Mouse (Mus musculus) olfactory bulb, adult 2 months (tissue): ENCODE data around the gene Cage1. TPM values are rescaled to one million over a fixed set of nuclear protein-coding genes. Genes with fewer than 3 reads are reported as not detected.

Experiments used
- H3K27ac ChIP-seq: fragments of 200-500 bp; 2 replicates; pipeline ENCODE4 v1.5.1; 2012; ENCODE audit warnings: low read depth, low read length; ENCODE audit not compliant: insufficient read depth
- H3K4me1 ChIP-seq: fragments of 200-500 bp; 2 replicates; pipeline ENCODE4 v1.6.1; 2012; ENCODE audit warnings: low read length; ENCODE audit not compliant: control insufficient read depth, insufficient read depth
- H3K4me3 ChIP-seq: fragments of 200-500 bp; 2 replicates; pipeline ENCODE4 v1.5.1; 2012; ENCODE audit warnings: mild to moderate bottlenecking, low read depth, low read length, moderate library complexity; ENCODE audit not compliant: insufficient read depth
- CTCF ChIP-seq: fragments of 200-500 bp; IDR thresholded peaks from 2 replicates; pipeline ENCODE4 v1.5.1; 2012; ENCODE audit warnings: low read depth, mild to moderate bottlenecking, low read length, moderate library complexity; ENCODE audit not compliant: insufficient read depth
- POLR2A ChIP-seq: fragments of 200-500 bp; IDR thresholded peaks from 2 replicates; pipeline ENCODE4 v1.6.1; 2012; ENCODE audit warnings: mild to moderate bottlenecking, low read depth, low read length, moderate library complexity; ENCODE audit not compliant: insufficient read depth
- WGBS: fragments of 180-500 bp; shearing (Covaris S2); methylation state at CpG from one replicate; pipeline ENCODE4 v1.1.7; 2018; 5-methylcytosine and 5-hydroxymethylcytosine counted together
- polyA plus RNA-seq: library from polyadenylated mRNA; stranded (reverse); fragments of >200 nt; gene quantifications from 2 replicates; pipeline ENCODE4 v1.2.4, GENCODE M21; 2012; ENCODE audit warnings: low replicate concordance; ENCODE audit not compliant: missing spikeins, insufficient read depth, insufficient read length

Gene Cage1
- polyA plus RNA-seq, 1 experiment = not detected

- H3K4me1 ChIP-seq = peaks cover 31% of the 10 kb centered on the region
- peak overlapping the region; percentile 42 for H3K4me3 ChIP-seq
- 2% methylated on average over 12 of the region's 12 CpGs for WGBS
- H3K27ac ChIP-seq = no peak overlapping the region
- TF ChIP-seq POLR2A (no peak), CTCF (peak; percentile 71)
Measured at GRCm38 (mm10) chr13:37963354-37964007, 73.4 kb downstream of the Cage1 start.

- Histone ChIP-seq H3K27ac (no peak overlapping the region), H3K4me1 (peaks cover 31% of the 10 kb centered on the region), H3K4me3 (no peak overlapping the region)
- WGBS = 94% methylated on average over 9 of the region's 9 CpGs
- no peak for TF ChIP-seq POLR2A
- no peak for TF ChIP-seq CTCF
Measured at GRCm38 (mm10) chr13:37962541-37962940, 74.3 kb downstream of the Cage1 start.

GRCm38 (mm10) chr13:37959936-37960335, 76.9 kb downstream of the Cage1 start:
- peaks cover 20% of the 10 kb centered on the region for H3K4me1 ChIP-seq

GRCm38 (mm10) chr13:37959239-37959907, 77.5 kb downstream of the Cage1 start:
- TF ChIP-seq CTCF (no peak), POLR2A (no peak)
- Histone ChIP-seq H3K4me1 (peaks cover 16% of the 10 kb centered on the region), H3K4me3 (no peak overlapping the region), H3K27ac (no peak overlapping the region; the same call in 1 of the 2 replicates)
- 45% methylated on average over 15 of the region's 15 CpGs for WGBS

More at GRCm38 (mm10) chr13:37959936-37960335, 76.9 kb downstream of the Cage1 start:
- no peak overlapping the region for H3K4me3 ChIP-seq
- TF ChIP-seq CTCF = no peak
- no peak for TF ChIP-seq POLR2A
- H3K27ac ChIP-seq = no peak overlapping the region
- 92% methylated on average over 7 of the region's 7 CpGs for WGBS

GRCm38 (mm10) chr13:37958498-37959238, 78.2 kb downstream of the Cage1 start:
- WGBS = 73% methylated on average over 18 of the region's 18 CpGs
- Histone ChIP-seq H3K4me3 (no peak overlapping the region), H3K4me1 (peaks cover 10% of the 10 kb centered on the region), H3K27ac (peak overlapping the region; percentile 40; the same call in 1 of the 2 replicates)
- TF ChIP-seq CTCF (no peak), POLR2A (no peak)

Other genes starting within 250 kb of the Cage1 start
- 114 and 188 TPM in 2 replicates for gene Ssr1, start 42.9 kb downstream of the Cage1 start, polyA plus RNA-seq
- gene Riok1, start 74 bp downstream of the Cage1 start, polyA plus RNA-seq = not detected in 2 replicates
- gene Dsp, start 114.2 kb upstream of the Cage1 start, polyA plus RNA-seq = not detected in 2 replicates
- not detected in 2 replicates for gene Snrnp48, start 167.9 kb upstream of the Cage1 start, polyA plus RNA-seq